Mouse (Mus musculus) v-Abl transformed pro-B cells (cell line): ENCODE results near the gene Loxl3.

Experiments used
- in situ Hi-C, 2 experiments: fragments of 400-800 bp; cut with MboI; formaldehyde crosslinking; loops; one replicate each; pipeline ENCODE4 v1.15.1; 2025; ENCODE audit not compliant: unreplicated experiment in 2 of 2

Gene Loxl3

GRCm38 (mm10) chr6:83077630-83078323, 43.8 kb downstream of the Loxl3 start, which contains the start of gene Pcgf1:
Gene Pcgf1 (plus strand): TSS chr6:83077869.
- in situ Hi-C loops: loop anchor here in 1 of 2 experiments (5.0 to 25.0 kb wide), 2 partner anchors 80 to 1115 kb away; partner anchors contain the start of gene Mrpl19

GRCm38 (mm10) chr6:83078324-83078858, 44.4 kb downstream of the Loxl3 start:
- in situ Hi-C loops: loop anchor here in 1 of 2 experiments (5.0 to 25.0 kb wide), 2 partner anchors 81 to 1116 kb away; partner anchors contain the start of gene Mrpl19

GRCm38 (mm10) chr6:83080210-83080609, 46.2 kb downstream of the Loxl3 start:
- in situ Hi-C loops: loop anchor here in 1 of 2 experiments (25.0 kb wide), 1 partner anchor 1118 kb away; the partner anchor contains the start of gene Mrpl19

- in situ Hi-C loops: loop anchor here in 1 of 2 experiments (25.0 kb wide), 1 partner anchor 1121 kb away; the partner anchor contains the start of gene Mrpl19
These were observed 49.5 kb downstream of the Loxl3 start for GRCm38 (mm10) chr6:83083497-83083896.

- in situ Hi-C loops: loop anchor here in 1 of 2 experiments (25.0 kb wide), 1 partner anchor 1122 kb away; the partner anchor contains the start of gene Mrpl19
These were observed 50.5 kb downstream of the Loxl3 start for GRCm38 (mm10) chr6:83084477-83084876.

GRCm38 (mm10) chr6:83086121-83087035, 52.4 kb downstream of the Loxl3 start, which contains the start of gene Lbx2:
Gene Lbx2 (plus strand): TSS chr6:83086367.
- in situ Hi-C loops: loop anchor here in 1 of 2 experiments (25.0 kb wide), 1 partner anchor 1124 kb away; the partner anchor contains the start of gene Mrpl19

GRCm38 (mm10) chr6:83087205-83087925, 53.4 kb downstream of the Loxl3 start:
- in situ Hi-C loops: loop anchor here in 1 of 2 experiments (25.0 kb wide), 1 partner anchor 1125 kb away; the partner anchor contains the start of gene Mrpl19

- in situ Hi-C loops: loop anchor here in 1 of 2 experiments (25.0 kb wide), 1 partner anchor 1126 kb away; the partner anchor contains the start of gene Mrpl19
These were observed 53.9 kb downstream of the Loxl3 start for GRCm38 (mm10) chr6:83087926-83088260.

GRCm38 (mm10) chr6:83092416-83093127, 58.6 kb downstream of the Loxl3 start:
- in situ Hi-C loops: loop anchor here in 1 of 2 experiments (25.0 kb wide), 1 partner anchor 1130 kb away; the partner anchor contains the start of gene Mrpl19

- in situ Hi-C loops: loop anchor here in 1 of 2 experiments (5.0 to 25.0 kb wide), 2 partner anchors 184 to 1134 kb away; partner anchors contain the start of gene Mrpl19
These were observed 62.0 kb downstream of the Loxl3 start for GRCm38 (mm10) chr6:83095968-83096367.

GRCm38 (mm10) chr6:83098411-83098810, 64.4 kb downstream of the Loxl3 start:
- in situ Hi-C loops: loop anchor here in 1 of 2 experiments (5.0 to 25.0 kb wide), 2 partner anchors 186 to 1136 kb away; partner anchors contain the start of gene Mrpl19

- in situ Hi-C loops: loop anchor here (5.0 to 10.0 kb wide), 6 partner anchors 53 to 403 kb away; partner anchors contain the start of genes 1700003E16Rik (in 1 of the 2), Dguok (in 1 of the 2), Mob1a (in 1 of the 2) and Mthfd2 (in 1 of the 2)
These were observed 67.3 kb downstream of the Loxl3 start, which contains the start of the genes Ccdc142 and Gm42688 for GRCm38 (mm10) chr6:83101316-83101687. Gene Ccdc142 (plus strand): TSS chr6:83101601. Gene Gm42688 (plus strand): TSS chr6:83101617.

GRCm38 (mm10) chr6:83101688-83102556, 67.9 kb downstream of the Loxl3 start:
- in situ Hi-C loops: loop anchor here (5.0 to 10.0 kb wide), 6 partner anchors 53 to 403 kb away; partner anchors contain the start of genes 1700003E16Rik (in 1 of the 2), Dguok (in 1 of the 2), Mob1a (in 1 of the 2) and Mthfd2 (in 1 of the 2)
